Comparison of ENCODE assay signal across 33 mouse cellular contexts in genomic region chr12:105730851-105731460, GRCm38 (mm10). TPM values are rescaled to one million over a fixed set of nuclear protein-coding genes. Genes with fewer than 3 reads are reported as not detected.
A peak's percentile ranks its signal among the peaks of the same experiment; 100 is the strongest.
DNase-seq lines count a peak whose midpoint lies in the region; ATAC-seq and TF ChIP-seq lines count a peak whose summit lies in the region.
"Had no signal": no experiment of that assay in that cellular context is flagged by ENCODE, and none has a peak within 500 bp of the region (broad histone marks: within the 10 kb centered on the region; RNA-seq: fewer than 3 reads in every experiment).

No protein-coding gene starts in this region.

- peaks cover 62% of the 10 kb centered on the region for H3K4me1 ChIP-seq in E14TG2a.4 (replicated peaks; ENCODE audit: low read depth, low read length)
- H3K4me1 ChIP-seq in kidney, embryonic 16.5 days (ENCODE audit: insufficient read depth, low read length): no peaks in the 10 kb centered on the region
- no peaks in the 10 kb centered on the region for H3K4me1 ChIP-seq in forebrain, embryonic 11.5 days (replicated peaks; ENCODE audit: control insufficient read depth, insufficient read depth, low read length)
- H3K4me1 ChIP-seq: hindbrain, embryonic 13.5 days; lung, embryonic 15.5 days; neural tube, embryonic 15.5 days; stomach, embryonic 15.5 days had no signal

- no peaks in the 10 kb centered on the region for H3K27me3 ChIP-seq in E14TG2a.4 (ENCODE audit: insufficient read depth, low read length)
- no peaks in the 10 kb centered on the region for H3K27me3 ChIP-seq in kidney, embryonic 16.5 days (ENCODE audit: insufficient read depth, low read length)
- no peaks in the 10 kb centered on the region for H3K27me3 ChIP-seq in forebrain, embryonic 11.5 days (ENCODE audit: control insufficient read depth, insufficient read depth, low read length)
- H3K27me3 ChIP-seq: CH12.LX; hindbrain, embryonic 13.5 days; kidney, embryonic 15.5 days; liver, embryonic 15.5 days; lung, embryonic 15.5 days; neural tube, embryonic 15.5 days; stomach, embryonic 15.5 days had no signal

- DNase-seq in 3T3-L1 (ENCODE audit: low read depth, low spot score) (peak; percentile 23), NIH3T3 (ENCODE audit: low read depth) (peak; percentile 18)
- no peak for DNase-seq in forebrain, embryonic 11.5 days (ENCODE audit: low spot score)
- no peak for DNase-seq in cerebellum, adult 11 months
- DNase-seq: adrenal gland, postnatal 25 days; cerebellum, adult 18-20 months; cerebellum, postnatal 10 days; gastrocnemius, postnatal 14 days; heart, adult 11 months; heart, postnatal 4 days; kidney, adult 11 months; kidney, postnatal 36 days; left cerebral cortex, postnatal 4 days; midbrain, embryonic 14.5 days; retina, postnatal 1 day; right cerebral cortex, postnatal 25 days; thymus, postnatal 25 days had no signal

- TF ChIP-seq CTCF in E14TG2a.4 (conservative IDR thresholded peaks at IDR 0.05; ENCODE audit: low read length): no peak

- H3K9me3 ChIP-seq in E14TG2a.4 (ENCODE audit: low read length): no peaks in the 10 kb centered on the region
- H3K9me3 ChIP-seq in kidney, embryonic 16.5 days (ENCODE audit: low read length): no peaks in the 10 kb centered on the region
- no peaks in the 10 kb centered on the region for H3K9me3 ChIP-seq in forebrain, embryonic 11.5 days (ENCODE audit: control insufficient read depth, low read length)
- H3K9me3 ChIP-seq: hindbrain, embryonic 13.5 days; kidney, embryonic 15.5 days; liver, embryonic 15.5 days; lung, embryonic 15.5 days; megakaryocyte, embryonic 14.5 days; neural tube, embryonic 15.5 days; stomach, embryonic 15.5 days had no signal

- ATAC-seq in megakaryocyte progenitor cell, adult 5-6 weeks (replicated peaks; ENCODE audit: poor library complexity): 0 out of 2 replicates have a peak, but pooled peaks have one; percentile 9
- no peak for ATAC-seq in kidney, embryonic 16.5 days (ENCODE audit: low FRiP score, low TSS enrichment)
- no peak for ATAC-seq in forebrain, embryonic 11.5 days (replicated peaks; ENCODE audit: low FRiP score)
- ATAC-seq: forebrain, embryonic 14.5 days had no signal

- WGBS in kidney, embryonic 16.5 days: 72% methylated on average over 6 of the region's 6 CpGs
- 83% methylated on average over 6 of the region's 6 CpGs for WGBS in forebrain, embryonic 11.5 days

- H3K36me3 ChIP-seq in E14TG2a.4 (ENCODE audit: insufficient read depth, low read length): no peaks in the 10 kb centered on the region
- no peaks in the 10 kb centered on the region for H3K36me3 ChIP-seq in kidney, embryonic 16.5 days (ENCODE audit: insufficient read depth, low read length)
- no peaks in the 10 kb centered on the region for H3K36me3 ChIP-seq in forebrain, embryonic 11.5 days (ENCODE audit: control insufficient read depth, insufficient read depth, low read length)
- H3K36me3 ChIP-seq: hindbrain, embryonic 13.5 days; kidney, embryonic 15.5 days; liver, embryonic 15.5 days; lung, embryonic 15.5 days; neural tube, embryonic 15.5 days; stomach, embryonic 15.5 days had no signal

- no peak overlapping the region for H3K27ac ChIP-seq in kidney, embryonic 16.5 days (ENCODE audit: low read length)
- no peak overlapping the region for H3K27ac ChIP-seq in forebrain, embryonic 11.5 days (ENCODE audit: low read depth, low read length)
- H3K27ac ChIP-seq: hindbrain, embryonic 13.5 days; kidney, embryonic 15.5 days; layer of hippocampus, adult 2 months; liver, embryonic 15.5 days; lung, embryonic 15.5 days; neural tube, embryonic 15.5 days; stomach, embryonic 15.5 days had no signal

- no peak overlapping the region for H3K9ac ChIP-seq in kidney, embryonic 16.5 days (replicated peaks; ENCODE audit: low read length)
- no peak overlapping the region for H3K9ac ChIP-seq in forebrain, embryonic 11.5 days (ENCODE audit: low read length)
- H3K9ac ChIP-seq: hindbrain, embryonic 13.5 days; kidney, embryonic 15.5 days; liver, embryonic 15.5 days; lung, embryonic 15.5 days; neural tube, embryonic 15.5 days; stomach, embryonic 15.5 days had no signal

- no peak overlapping the region for H3K4me2 ChIP-seq in kidney, embryonic 16.5 days (replicated peaks; ENCODE audit: low read depth, low read length)
- no peak overlapping the region for H3K4me2 ChIP-seq in forebrain, embryonic 11.5 days (ENCODE audit: low read depth, low read length, severe bottlenecking)
- H3K4me2 ChIP-seq: heart, embryonic 11.5 days; hindbrain, embryonic 13.5 days; kidney, embryonic 15.5 days; liver, embryonic 15.5 days; lung, embryonic 15.5 days; neural tube, embryonic 15.5 days; stomach, embryonic 15.5 days had no signal

- H3K4me3 ChIP-seq in E14TG2a.4 (replicated peaks; ENCODE audit: low read length): peak overlapping the region; percentile 69
- H3K4me3 ChIP-seq in kidney, embryonic 16.5 days (ENCODE audit: low read length): no peak overlapping the region
- H3K4me3 ChIP-seq in forebrain, embryonic 11.5 days (ENCODE audit: low read depth, low read length): no peak overlapping the region
- H3K4me3 ChIP-seq: erythroblast, embryonic 14.5 days; hindbrain, embryonic 13.5 days; kidney, embryonic 15.5 days; layer of hippocampus, adult 2 months; liver, embryonic 15.5 days; lung, embryonic 15.5 days; megakaryocyte, embryonic 14.5 days; neural tube, embryonic 15.5 days; stomach, embryonic 15.5 days had no signal

RNA-seq across cellular contexts. Expression of gene Ak7, which starts 25.2 kb away (rescaled TPM):
- total RNA-seq in megakaryocyte progenitor cell, adult 5-6 weeks (2015): not detected in 2 replicates
- total RNA-seq in megakaryocyte progenitor cell, adult 5-6 weeks (2017): 0.10 TPM in 1 of 2 replicates, not detected in the other
- 1.1 and 1.4 TPM in 2 replicates for polyA plus RNA-seq in kidney, embryonic 16.5 days (2015; fragmentation: Nextera tagmentation; extraction: Ambion mirVana)
- 0.13 TPM in 2 replicates for polyA plus RNA-seq in forebrain, embryonic 11.5 days (2014; fragmentation: Nextera tagmentation; extraction: Ambion mirVana)
- total RNA-seq: gastrocnemius, postnatal 14 days; monocyte, adult 5-6 weeks had no signal
- polyA plus RNA-seq: erythroblast, embryonic 14.5 days had no signal

RNA-seq across cellular contexts. Expression of gene Atg2b, which starts 45.9 kb away (rescaled TPM):
- 24.0 and 34.3 TPM in 2 replicates for total RNA-seq in megakaryocyte progenitor cell, adult 5-6 weeks (2015)
- 20.2 and 27.1 TPM in 2 replicates for total RNA-seq in megakaryocyte progenitor cell, adult 5-6 weeks (2017)
- 12.3 and 12.4 TPM in 2 replicates for polyA plus RNA-seq in kidney, embryonic 16.5 days (2015; fragmentation: Nextera tagmentation; extraction: Ambion mirVana)
- polyA plus RNA-seq in forebrain, embryonic 11.5 days (2014; fragmentation: Nextera tagmentation; extraction: Ambion mirVana): 15.2 and 18.2 TPM in 2 replicates

RNA-seq across cellular contexts. Expression of gene Gskip, which starts 46.3 kb away (rescaled TPM):
- 16.8 and 23.4 TPM in 2 replicates for total RNA-seq in megakaryocyte progenitor cell, adult 5-6 weeks (2015)
- 11.7 and 14.6 TPM in 2 replicates for total RNA-seq in megakaryocyte progenitor cell, adult 5-6 weeks (2017)
- 29.4 and 30.0 TPM in 2 replicates for polyA plus RNA-seq in kidney, embryonic 16.5 days (2015; fragmentation: Nextera tagmentation; extraction: Ambion mirVana)
- 30.4 and 32.6 TPM in 2 replicates for polyA plus RNA-seq in forebrain, embryonic 11.5 days (2014; fragmentation: Nextera tagmentation; extraction: Ambion mirVana)

RNA-seq across cellular contexts. Expression of gene Papola, which starts 53.5 kb away (rescaled TPM):
- 223 and 232 TPM in 2 replicates for total RNA-seq in megakaryocyte progenitor cell, adult 5-6 weeks (2015)
- 104 and 140 TPM in 2 replicates for total RNA-seq in megakaryocyte progenitor cell, adult 5-6 weeks (2017)
- 191 and 197 TPM in 2 replicates for polyA plus RNA-seq in kidney, embryonic 16.5 days (2015; fragmentation: Nextera tagmentation; extraction: Ambion mirVana)
- 222 and 256 TPM in 2 replicates for polyA plus RNA-seq in forebrain, embryonic 11.5 days (2014; fragmentation: Nextera tagmentation; extraction: Ambion mirVana)

Comparison
In these comparisons a context has a peak if more than half of its experiments do, and no peak if none do; other contexts are left out.
1. DNase-seq: peak in 3T3-L1 (single experiment) and NIH3T3 (single experiment); none in forebrain, embryonic 11.5 days (single experiment) and cerebellum, adult 11 months (single experiment).